Mouse (Mus musculus) urinary bladder, postnatal 10 days (tissue): Measurements from ENCODE around the gene Shank2.

Experiments used
- DNase-seq: peaks from one replicate; pipeline ENCODE4 v3.0.0; 2022; ENCODE audit warnings: low spot score

The Shank2 gene

GRCm38 (mm10) chr7:144170686-144171085 is 169.0 kb downstream of the Shank2 start:
- DNase-seq: no peak

- DNase-seq: no peak
These were observed 172.1 kb downstream of the Shank2 start for GRCm38 (mm10) chr7:144173869-144174268.

- no peak for DNase-seq
These were observed 172.6 kb downstream of the Shank2 start for GRCm38 (mm10) chr7:144174329-144174728.

DNA sequence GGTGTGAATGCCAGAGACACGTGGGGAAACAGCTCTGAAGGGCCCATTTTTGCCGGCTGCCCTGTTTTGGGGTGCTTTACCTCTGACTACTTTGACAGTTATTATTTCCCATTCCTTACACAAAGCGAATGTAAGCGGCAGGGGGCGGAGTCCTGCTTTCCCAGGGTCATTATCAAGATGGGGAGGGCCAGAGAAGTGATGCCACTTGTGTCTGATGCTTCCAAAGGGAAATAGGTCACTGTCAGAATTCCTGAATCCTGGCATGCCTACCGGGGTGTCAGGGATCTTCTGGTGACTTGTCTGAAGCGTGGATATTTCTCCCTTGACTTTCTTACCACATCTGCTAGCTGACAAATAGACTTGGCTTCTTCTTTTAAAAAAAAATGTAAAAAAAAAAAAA is 173.3 kb downstream of the Shank2 start:
- no peak for DNase-seq

GRCm38 (mm10) chr7:144175481-144176233 is 173.9 kb downstream of the Shank2 start:
- no peak for DNase-seq

DNA sequence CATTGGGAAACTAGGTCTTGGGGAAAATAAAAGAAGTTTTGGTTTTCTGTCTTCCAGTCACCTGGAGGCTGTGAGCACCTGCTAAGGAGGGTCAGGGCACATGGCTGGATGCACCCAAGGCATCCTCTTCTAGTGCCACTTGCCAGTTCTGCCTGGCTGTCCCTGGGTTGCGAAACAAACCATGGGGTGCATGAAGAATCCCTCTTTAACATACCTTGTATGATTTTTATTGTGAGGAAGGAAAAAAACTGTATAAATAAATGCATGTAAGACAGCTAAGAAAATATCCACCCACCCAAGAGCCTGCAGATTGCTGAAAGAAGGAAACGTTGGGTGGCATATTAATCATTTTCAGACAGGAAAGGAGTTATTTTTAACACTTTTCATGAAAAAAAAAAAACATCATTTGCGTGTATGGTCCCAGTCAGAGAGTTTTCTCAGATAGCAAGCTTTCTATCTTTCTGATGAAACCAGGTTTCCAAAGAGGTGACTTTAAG is 174.6 kb downstream of the Shank2 start:
- no peak for DNase-seq

DNA sequence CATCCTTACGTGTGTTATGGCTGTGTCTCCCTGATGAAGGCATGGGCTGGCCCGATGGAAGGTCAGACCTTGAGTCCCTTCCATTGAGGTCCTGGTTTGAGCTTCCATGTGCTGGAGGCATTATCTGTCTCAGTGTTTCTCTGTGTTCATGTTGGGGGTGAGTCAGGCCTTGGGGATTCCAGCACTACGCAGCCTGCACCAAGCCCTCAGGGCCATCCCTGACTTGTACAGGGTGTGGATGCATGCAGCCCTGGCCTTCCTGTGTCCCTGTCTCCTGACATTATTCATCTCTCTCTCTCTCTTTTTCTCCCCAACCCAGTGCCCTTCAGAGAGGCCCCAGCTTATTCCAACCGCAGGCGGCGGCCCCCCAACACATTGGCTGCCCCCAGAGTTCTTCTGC is 177.7 kb downstream of the Shank2 start:
- no peak for DNase-seq

- DNase-seq: no peak
These were observed 179.2 kb downstream of the Shank2 start for GRCm38 (mm10) chr7:144180885-144181284.

GRCm38 (mm10) chr7:144187869-144188430 is 186.2 kb downstream of the Shank2 start:
- no peak for DNase-seq

DNA sequence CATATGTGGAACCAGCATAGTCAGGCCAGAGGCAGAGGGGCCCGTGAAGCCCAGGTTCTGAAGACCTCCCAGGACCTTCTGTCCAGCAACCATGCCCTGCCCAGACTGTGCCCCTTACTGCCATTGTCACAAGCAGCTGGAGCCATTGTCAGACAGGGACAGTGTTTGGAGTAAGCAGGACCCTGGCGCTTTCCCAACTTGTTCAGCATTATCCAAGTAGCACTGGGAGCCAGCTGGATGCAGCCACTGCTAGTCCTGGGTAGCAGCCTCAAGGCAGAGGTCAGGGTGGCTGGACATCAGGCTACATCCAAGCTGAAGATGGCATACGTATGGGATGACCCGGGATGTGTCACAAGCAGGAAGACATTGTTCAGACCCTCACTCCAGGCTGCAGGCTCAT is 187.7 kb downstream of the Shank2 start:
- DNase-seq: no peak

DNA sequence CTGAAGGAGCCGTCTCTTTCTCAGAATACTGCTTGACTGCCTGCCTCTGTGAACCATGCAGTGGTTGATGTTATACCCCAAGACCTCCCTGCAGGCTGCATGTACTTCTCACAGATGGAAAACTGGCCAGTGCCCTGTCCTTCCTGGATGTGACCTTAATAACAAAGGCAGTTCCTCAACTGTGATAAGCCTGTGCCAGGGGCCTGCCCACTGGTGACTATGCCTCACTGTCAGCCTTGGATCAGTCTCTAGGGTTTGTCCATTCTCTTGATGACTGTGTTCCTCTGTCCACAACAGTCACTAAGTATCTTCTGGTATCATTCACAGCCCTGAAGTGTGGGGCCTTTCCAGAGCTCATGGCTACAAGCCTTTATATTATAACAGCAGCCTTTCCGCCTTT is 196.8 kb downstream of the Shank2 start:
- no peak for DNase-seq

GRCm38 (mm10) chr7:144202017-144202682 is 200.4 kb downstream of the Shank2 start:
- DNase-seq: no peak

DNA sequence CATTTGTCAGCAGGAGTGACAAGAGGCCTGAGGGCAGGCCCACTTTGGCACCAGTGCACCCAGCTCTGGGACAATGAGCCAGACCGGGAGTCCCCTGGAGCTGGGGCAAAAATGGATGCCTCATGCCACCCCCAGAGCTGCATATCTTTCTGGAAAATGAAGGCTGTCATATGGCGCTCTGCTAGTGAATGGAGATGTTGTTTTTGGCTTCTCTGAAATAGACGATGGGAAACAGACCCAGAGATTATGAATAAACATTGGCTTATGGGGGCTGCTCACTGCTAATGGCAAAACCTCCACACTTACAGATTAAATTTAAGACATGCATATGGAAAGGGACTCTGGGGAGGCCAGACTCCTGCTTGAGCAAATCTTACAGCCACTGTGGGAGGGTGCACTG is 202.6 kb downstream of the Shank2 start:
- DNase-seq: no peak

- DNase-seq: no peak
These were observed 203.4 kb downstream of the Shank2 start for GRCm38 (mm10) chr7:144205161-144205560.

DNA sequence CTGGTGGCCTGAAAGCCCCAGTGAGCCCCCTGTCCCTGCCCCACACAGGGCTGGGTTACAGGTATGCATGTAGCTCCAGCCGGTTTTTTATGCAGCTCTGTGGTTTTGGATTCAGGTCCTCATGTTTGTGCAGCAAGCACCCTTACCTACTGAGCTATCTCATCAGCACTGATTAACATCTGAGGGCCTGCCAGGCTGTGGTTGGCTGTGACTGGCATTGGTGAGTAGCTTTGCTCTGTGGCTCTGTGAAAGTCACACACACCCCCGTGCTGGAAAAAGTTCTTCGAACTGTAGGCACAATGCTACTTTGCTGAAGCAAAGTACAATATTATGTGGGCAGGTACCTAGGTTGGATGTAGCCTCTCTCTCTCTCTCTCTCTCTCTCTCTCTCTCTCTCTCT is 204.1 kb downstream of the Shank2 start:
- DNase-seq: no peak

DNA sequence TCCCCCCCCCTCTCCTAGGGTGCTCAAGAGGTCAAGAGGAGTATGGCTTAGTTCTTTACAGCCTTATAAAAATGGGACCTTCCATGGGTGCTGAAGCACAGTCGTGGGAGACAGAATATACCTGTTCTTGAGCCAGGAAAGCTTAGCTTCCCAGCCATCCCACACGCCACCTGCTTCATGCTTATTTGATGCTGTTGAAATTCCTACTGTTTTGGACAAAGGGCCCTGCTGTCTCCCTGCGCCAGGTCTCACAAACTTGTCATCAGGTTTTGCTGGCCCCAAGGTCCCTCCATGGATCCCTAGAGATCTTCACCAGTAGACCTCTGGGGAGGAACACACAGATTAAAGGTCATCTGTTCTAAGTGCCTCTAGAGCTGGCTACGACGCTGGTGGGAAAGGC is 204.5 kb downstream of the Shank2 start:
- DNase-seq: no peak

DNA sequence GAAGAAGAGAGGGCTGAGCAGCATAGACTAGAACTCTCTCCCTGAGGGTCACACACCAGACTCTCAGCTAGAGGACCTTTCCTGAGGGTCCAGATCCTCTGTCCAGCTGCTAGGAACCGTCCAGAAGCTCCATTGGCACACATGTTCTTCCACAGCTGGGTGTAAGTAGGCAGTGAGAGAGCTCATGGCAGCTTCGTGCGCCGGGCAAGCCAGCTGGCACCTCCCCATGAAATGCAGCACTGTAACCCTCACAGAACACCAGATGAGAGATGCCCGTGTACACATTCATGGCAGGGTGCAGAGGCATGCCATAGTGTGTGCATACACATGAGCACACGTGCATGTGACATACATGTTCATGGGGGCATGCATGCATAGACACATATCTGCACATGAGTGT is 205.4 kb downstream of the Shank2 start:
- no peak for DNase-seq

GRCm38 (mm10) chr7:144207849-144208248 is 206.1 kb downstream of the Shank2 start:
- DNase-seq: no peak

DNA sequence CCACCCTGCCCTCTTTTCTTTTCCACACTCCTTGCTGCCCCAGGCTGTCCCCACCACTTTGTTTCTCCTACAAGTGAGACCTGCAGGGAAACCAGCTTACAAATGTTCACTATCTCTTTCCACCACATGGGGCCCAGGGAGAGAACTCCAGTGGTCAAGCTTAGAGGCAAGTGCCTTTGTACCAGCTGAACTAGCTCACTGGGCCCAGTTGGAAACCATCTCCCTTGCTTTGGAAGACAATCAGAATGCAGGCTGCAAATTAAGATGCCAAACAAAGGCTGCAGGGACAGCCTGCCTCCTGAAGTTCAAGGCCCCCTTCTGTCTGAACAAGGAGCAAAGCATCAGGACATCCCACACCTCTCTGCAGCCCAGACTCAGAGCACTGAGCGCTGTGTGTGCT is 206.9 kb downstream of the Shank2 start:
- no peak for DNase-seq

DNA sequence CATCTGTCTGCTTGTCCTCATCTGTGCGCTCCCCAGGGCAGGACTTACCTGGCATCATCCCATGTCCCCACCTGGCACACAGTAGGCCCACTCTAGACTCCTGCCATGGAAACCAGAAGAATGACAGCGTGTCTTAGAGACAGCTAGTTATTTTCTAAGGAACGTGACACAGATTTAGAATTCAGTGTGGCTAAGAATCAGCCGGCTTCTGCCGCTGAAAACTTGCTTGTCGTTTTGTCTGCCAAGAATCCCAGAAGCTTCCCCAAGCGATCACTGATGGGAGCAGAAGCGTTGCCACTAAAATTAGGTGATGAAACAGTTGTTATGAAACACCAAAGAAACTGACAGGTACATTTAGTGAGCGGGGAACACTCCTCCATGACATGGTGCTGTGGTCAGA is 208.8 kb downstream of the Shank2 start:
- no peak for DNase-seq

- no peak for DNase-seq
These were observed 211.0 kb downstream of the Shank2 start for GRCm38 (mm10) chr7:144212694-144213093.

DNA sequence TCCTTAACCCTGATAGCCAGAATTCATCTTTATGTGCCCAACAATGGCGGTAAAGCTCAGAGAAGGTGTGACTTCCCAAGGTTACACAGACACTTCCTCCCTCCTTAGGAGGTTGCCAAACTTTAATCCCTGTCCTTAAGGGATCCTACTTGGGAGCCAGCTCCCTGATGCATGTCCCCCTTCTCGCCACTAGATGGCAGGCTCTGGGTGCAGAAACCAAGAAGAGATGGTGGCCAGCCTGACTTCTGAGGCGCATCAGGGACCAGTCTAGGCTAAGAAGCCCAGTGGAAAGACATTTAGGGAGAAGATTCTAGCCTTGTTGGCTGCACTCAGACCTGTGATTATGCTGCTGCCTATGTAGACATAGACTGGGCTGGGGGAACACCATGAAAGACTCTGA is 215.5 kb downstream of the Shank2 start:
- no peak for DNase-seq

DNA sequence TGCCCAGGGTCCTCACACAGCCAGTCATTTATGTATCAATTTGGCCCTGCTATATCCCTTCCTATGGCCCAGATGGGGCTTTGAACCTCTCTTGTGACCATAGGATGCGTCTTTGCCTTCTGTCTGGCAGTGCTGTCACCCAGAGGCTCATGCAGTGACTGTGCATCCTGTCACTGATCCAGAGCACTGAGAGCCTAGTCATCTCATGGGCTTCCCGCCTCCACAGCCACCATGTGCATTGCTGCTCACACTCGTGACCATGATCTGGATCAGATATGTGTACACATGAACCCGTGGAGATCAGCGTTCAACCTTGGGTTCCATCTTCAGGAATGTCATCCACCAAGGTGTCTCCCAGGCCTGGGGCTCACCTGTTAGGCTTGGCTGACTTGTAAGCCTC is 227.0 kb downstream of the Shank2 start:
- DNase-seq: no peak
